Mouse (Mus musculus): ENCODE results near the gene Slf2. TPM values are rescaled to one million over a fixed set of nuclear protein-coding genes. Genes with fewer than 3 reads are reported as not detected.

Gene Slf2
- polyA plus RNA-seq, 1 experiment from 2014 or later, result 56.3 TPM

- Histone ChIP-seq H3K27ac (replicated peaks) (no peak overlapping the region), H3K9me3 (no peaks in the 10 kb centered on the region), H3K4me3 (no peak overlapping the region), H3K27me3 (replicated peaks; ENCODE audit: low read depth, poor library complexity, severe bottlenecking) (no peaks in the 10 kb centered on the region), H3K4me1 (peaks cover 23% of the 10 kb centered on the region), H3K36me3 (replicated peaks) (no peaks in the 10 kb centered on the region)
- WGBS, result 85% methylated on average over 6 of the region's 6 CpGs
- DNase-seq (ENCODE audit: low spot score), result no peak
Measured at GRCm38 (mm10) chr19:44918171-44918570, 12.8 kb upstream of the Slf2 start.

DNA sequence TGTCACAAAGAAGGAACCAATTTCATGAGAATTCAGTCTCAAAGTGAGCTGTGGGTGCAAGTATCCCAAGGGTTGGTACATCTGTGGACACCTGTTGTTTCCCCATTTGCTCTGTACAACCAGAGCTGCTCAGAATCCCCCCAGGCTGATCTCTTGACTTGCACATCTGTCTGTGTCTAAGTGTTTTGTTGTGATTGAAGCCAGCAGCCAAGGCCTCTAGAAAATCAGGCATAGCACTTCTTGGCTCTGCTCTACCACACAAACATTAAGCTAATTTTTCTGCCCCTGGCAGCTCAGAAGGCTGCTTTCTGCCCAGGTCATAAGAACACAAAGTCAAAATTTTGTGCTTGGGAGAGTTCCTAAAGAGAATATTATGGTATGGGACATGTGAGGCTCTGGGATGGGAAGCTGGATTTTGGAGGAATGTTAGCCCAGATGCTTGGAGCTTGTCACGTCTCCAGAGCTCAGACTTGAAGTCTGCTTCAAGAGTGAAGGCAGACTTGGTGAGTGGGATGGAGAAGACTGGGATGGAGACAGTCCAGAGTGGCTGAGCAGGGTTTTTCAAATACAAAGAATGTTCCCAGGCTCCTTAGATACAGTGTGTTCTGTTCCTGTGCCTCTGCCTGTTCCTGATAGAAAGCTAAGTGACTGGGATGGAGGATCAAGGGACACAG is 9.3 kb upstream of the Slf2 start:
- DNase-seq (ENCODE audit: low spot score), result no peak
- 66% methylated on average over 1 of the region's 1 CpGs for WGBS
- Histone ChIP-seq H3K36me3 (replicated peaks) (no peaks in the 10 kb centered on the region), H3K27ac (replicated peaks) (no peak overlapping the region), H3K4me1 (peaks cover 13% of the 10 kb centered on the region), H3K27me3 (replicated peaks; ENCODE audit: low read depth, poor library complexity, severe bottlenecking) (no peaks in the 10 kb centered on the region), H3K4me3 (no peak overlapping the region), H3K9me3 (no peaks in the 10 kb centered on the region)

DNA sequence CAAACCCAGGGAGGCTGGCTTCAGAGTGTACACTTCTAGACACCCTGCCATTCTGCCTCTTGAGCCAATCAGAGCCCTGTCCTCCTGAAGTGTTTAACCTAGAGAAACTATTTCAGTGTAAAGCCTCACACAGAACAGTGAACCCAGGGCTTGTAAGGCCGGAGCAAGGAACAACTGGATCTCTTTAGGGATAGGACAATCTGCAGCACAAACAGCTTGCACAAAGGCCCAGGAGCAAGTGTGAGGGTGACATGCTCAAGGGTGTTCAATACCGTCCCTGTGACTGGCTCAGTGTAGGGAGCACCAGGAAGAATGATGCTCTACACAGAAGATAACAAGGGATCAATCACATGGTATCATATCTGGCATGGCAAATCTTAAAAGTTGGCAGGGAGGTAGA is 8.4 kb upstream of the Slf2 start:
- H3K27me3 ChIP-seq (replicated peaks; ENCODE audit: low read depth, poor library complexity, severe bottlenecking), result no peaks in the 10 kb centered on the region
- H3K36me3 ChIP-seq (replicated peaks), result no peaks in the 10 kb centered on the region
- H3K27ac ChIP-seq (replicated peaks), result no peak overlapping the region
- H3K4me3 ChIP-seq, result no peak overlapping the region
- H3K9me3 ChIP-seq, result no peaks in the 10 kb centered on the region
- no peak for DNase-seq (ENCODE audit: low spot score)
- WGBS, result 88% methylated on average over 2 of the region's 2 CpGs
- H3K4me1 ChIP-seq, result peaks cover 23% of the 10 kb centered on the region

DNA sequence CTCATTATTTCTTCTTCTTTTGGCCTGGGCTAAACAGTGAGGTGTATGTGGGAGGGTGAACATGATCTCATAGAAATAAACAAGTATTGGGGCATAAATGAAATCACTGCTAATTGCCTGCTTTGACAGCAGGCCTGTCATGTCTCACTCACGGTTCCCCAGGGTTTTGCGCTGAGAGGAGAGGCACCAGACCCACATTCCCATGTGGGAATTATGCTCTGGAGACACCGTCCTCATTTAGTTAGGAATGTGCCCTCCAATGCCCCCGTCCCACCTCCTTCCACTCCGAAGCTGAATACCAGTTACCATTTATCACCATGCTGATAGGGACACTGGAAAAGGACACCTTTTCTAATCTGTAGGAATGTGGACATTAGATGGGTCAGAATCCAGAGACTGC is 6.3 kb upstream of the Slf2 start:
- Histone ChIP-seq H3K9me3 (no peaks in the 10 kb centered on the region), H3K36me3 (replicated peaks) (no peaks in the 10 kb centered on the region), H3K27ac (replicated peaks) (no peak overlapping the region), H3K27me3 (replicated peaks; ENCODE audit: low read depth, poor library complexity, severe bottlenecking) (no peaks in the 10 kb centered on the region), H3K4me1 (peaks cover 35% of the 10 kb centered on the region), H3K4me3 (no peak overlapping the region)
- 64% methylated on average over 5 of the region's 5 CpGs for WGBS
- DNase-seq (ENCODE audit: low spot score), result no peak

GRCm38 (mm10) chr19:44926781-44927180 is 4.2 kb upstream of the Slf2 start:
- peak overlapping the region; percentile 81; the same call in 1 of the 2 replicates for H3K27ac ChIP-seq (replicated peaks)
- DNase-seq (ENCODE audit: low spot score), result no peak
- 74% methylated on average over 6 of the region's 6 CpGs for WGBS
- peaks cover 38% of the 10 kb centered on the region for H3K4me1 ChIP-seq
- no peaks in the 10 kb centered on the region for H3K9me3 ChIP-seq
- H3K36me3 ChIP-seq (replicated peaks), result no peaks in the 10 kb centered on the region
- no peaks in the 10 kb centered on the region for H3K27me3 ChIP-seq (replicated peaks; ENCODE audit: low read depth, poor library complexity, severe bottlenecking)
- no peak overlapping the region for H3K4me3 ChIP-seq

DNA sequence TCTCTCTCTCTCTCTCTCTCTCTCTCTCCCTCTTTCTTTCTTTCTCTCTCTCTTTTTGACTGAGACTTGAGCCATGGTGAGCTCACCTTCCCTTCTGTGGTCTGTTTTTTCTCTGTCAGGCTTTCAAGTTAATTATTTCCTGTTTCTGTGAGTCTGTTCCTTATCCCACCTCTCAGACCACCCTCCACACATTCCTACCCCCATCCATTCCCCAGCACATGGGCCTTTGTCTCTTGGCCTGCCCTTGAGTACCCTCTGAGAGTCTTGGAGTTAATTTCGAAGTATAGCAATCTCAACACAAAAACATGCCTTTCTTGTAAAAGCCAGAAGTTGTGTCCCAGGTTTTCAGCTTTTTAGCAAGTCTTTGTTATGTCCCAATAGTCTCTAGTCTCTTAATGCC is 3.7 kb upstream of the Slf2 start:
- 61% methylated on average over 1 of the region's 1 CpGs for WGBS
- H3K4me1 ChIP-seq, result peaks cover 42% of the 10 kb centered on the region
- no peaks in the 10 kb centered on the region for H3K36me3 ChIP-seq (replicated peaks)
- no peaks in the 10 kb centered on the region for H3K27me3 ChIP-seq (replicated peaks; ENCODE audit: low read depth, poor library complexity, severe bottlenecking)
- no peaks in the 10 kb centered on the region for H3K9me3 ChIP-seq
- H3K4me3 ChIP-seq, result no peak overlapping the region
- H3K27ac ChIP-seq (replicated peaks), result peak overlapping the region; percentile 81
- peak; percentile 53 for DNase-seq (ENCODE audit: low spot score)

DNA sequence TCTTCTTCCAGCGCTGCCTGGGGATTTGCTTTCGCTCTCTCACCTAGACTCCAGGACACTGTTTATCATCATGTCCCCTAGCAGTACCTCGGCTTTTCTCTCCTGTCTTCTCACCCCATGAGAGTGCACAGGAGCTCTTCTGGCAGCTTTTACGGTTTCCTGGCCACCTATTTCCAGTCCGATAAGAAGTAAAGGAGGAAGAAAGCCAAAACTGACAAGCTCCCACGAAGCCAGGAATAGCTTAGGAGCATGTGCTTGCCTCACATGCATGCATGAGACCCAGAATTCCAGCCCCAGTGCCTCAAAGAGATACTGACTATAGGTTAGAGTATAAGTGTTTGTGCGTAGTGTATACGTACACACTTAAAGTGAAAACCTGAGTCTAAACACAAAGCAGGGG is 2.8 kb upstream of the Slf2 start:
- peaks cover 50% of the 10 kb centered on the region for H3K4me1 ChIP-seq
- 75% methylated on average over 8 of the region's 8 CpGs for WGBS
- H3K27ac ChIP-seq (replicated peaks), result peak overlapping the region; percentile 81

DNA sequence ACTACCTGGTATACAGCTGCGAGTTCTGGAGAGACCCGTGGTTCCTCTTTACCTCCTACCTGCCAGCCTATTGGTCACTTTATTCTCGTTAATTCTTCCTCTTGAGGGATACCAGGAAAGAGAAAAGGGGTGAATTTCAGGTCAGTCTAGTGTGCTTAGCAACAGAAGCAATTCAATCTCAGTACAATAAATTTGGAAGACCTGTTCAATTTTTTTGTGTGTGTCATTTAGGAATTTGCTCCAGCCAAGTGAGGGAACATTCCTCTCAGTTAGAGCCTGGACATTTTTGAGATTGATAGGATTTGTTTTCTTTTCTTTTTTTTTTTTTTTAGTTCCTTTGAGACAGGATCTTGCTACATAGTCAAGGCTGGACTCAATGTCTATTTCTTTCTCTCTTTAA is 1.7 kb upstream of the Slf2 start:
- peaks cover 17% of the 10 kb centered on the region for H3K36me3 ChIP-seq (replicated peaks)
- peaks cover 54% of the 10 kb centered on the region for H3K4me1 ChIP-seq
- no peak overlapping the region for H3K4me3 ChIP-seq
- whole genome bisulfite sequencing, result 53% methylated on average over 3 of the region's 3 CpGs
- peak; percentile 5 for DNase-seq (ENCODE audit: low spot score)
- no peaks in the 10 kb centered on the region for H3K9me3 ChIP-seq
- no peaks in the 10 kb centered on the region for H3K27me3 ChIP-seq (replicated peaks; ENCODE audit: low read depth, poor library complexity, severe bottlenecking)
- peak overlapping the region; percentile 51; the same call in 1 of the 2 replicates for H3K27ac ChIP-seq (replicated peaks)

More for the DNA sequence above, 2.8 kb upstream of the Slf2 start:
- no peaks in the 10 kb centered on the region for H3K27me3 ChIP-seq (replicated peaks; ENCODE audit: low read depth, poor library complexity, severe bottlenecking)
- peaks cover 6% of the 10 kb centered on the region; the same call in 1 of the 2 replicates for H3K36me3 ChIP-seq (replicated peaks)
- peak; percentile 6 for DNase-seq (ENCODE audit: low spot score)
- H3K4me3 ChIP-seq, result no peak overlapping the region
- H3K9me3 ChIP-seq, result no peaks in the 10 kb centered on the region

GRCm38 (mm10) chr19:44929663-44930062 is 1.3 kb upstream of the Slf2 start:
- H3K27ac ChIP-seq (replicated peaks), result peak overlapping the region; percentile 93

GRCm38 (mm10) chr19:44930122-44930521 is 829 bp upstream of the Slf2 start:
- peak overlapping the region; percentile 93 for H3K27ac ChIP-seq (replicated peaks)
- H3K4me3 ChIP-seq, result peak overlapping the region; percentile 99
- DNase-seq (ENCODE audit: low spot score), result peak; percentile 8
- 40% methylated on average over 2 of the region's 2 CpGs for WGBS
- no peaks in the 10 kb centered on the region for H3K9me3 ChIP-seq
- no peaks in the 10 kb centered on the region for H3K27me3 ChIP-seq (replicated peaks; ENCODE audit: low read depth, poor library complexity, severe bottlenecking)
- H3K4me1 ChIP-seq, result peaks cover 54% of the 10 kb centered on the region
- H3K36me3 ChIP-seq (replicated peaks), result peaks cover 26% of the 10 kb centered on the region

More at GRCm38 (mm10) chr19:44929663-44930062, 1.3 kb upstream of the Slf2 start:
- DNase-seq (ENCODE audit: low spot score), result peak; percentile 10
- H3K4me3 ChIP-seq, result peak overlapping the region; percentile 99
- H3K9me3 ChIP-seq, result no peaks in the 10 kb centered on the region
- 48% methylated on average over 10 of the region's 10 CpGs for WGBS
- no peaks in the 10 kb centered on the region for H3K27me3 ChIP-seq (replicated peaks; ENCODE audit: low read depth, poor library complexity, severe bottlenecking)
- H3K4me1 ChIP-seq, result peaks cover 54% of the 10 kb centered on the region
- peaks cover 21% of the 10 kb centered on the region for H3K36me3 ChIP-seq (replicated peaks)

DNA sequence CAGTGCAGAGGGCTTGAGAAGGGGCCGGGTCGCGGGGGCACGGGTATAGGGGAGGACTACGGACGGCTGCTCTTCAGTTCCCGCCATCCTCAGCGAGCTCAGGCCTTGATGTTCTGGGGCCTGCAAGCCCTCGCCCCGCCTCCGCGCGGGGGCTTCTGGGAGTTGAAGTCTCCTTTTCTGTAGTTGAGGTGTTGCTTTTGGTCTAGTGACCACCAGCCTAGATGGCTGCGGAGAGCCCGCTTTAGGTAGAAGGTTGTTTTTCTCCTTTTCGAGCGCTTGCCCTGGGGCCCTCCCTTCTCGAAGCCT is 456 bp downstream of the Slf2 start:
- Histone ChIP-seq H3K4me3 (peak overlapping the region; percentile 99), H3K27me3 (replicated peaks; ENCODE audit: low read depth, poor library complexity, severe bottlenecking) (no peaks in the 10 kb centered on the region), H3K9me3 (no peaks in the 10 kb centered on the region), H3K27ac (replicated peaks) (peak overlapping the region; percentile 93), H3K4me1 (peaks cover 54% of the 10 kb centered on the region), H3K36me3 (replicated peaks) (peaks cover 38% of the 10 kb centered on the region)
- DNase-seq (ENCODE audit: low spot score), result peak; percentile 92
- WGBS, result under 1% methylated on average over 18 of the region's 18 CpGs

DNA sequence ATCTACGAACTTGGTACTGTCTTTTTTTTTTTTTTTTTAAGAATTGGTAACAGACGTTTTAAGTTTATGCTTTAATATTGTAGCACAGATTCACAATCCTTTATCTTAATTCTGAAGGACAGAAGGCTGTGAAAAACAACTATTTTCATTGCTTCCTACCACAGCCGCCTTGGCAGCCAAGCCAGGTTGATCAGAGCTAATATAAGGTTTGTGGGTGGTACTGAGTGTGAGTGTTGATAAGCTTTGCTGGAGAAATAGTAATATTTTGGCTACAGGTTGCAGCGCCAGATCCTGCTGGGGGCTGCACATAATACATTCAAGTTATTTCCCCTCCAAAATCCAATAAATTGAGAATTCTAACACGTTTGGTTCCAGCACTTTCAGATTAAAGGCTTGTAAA is 1.1 kb downstream of the Slf2 start:
- Histone ChIP-seq H3K4me1 (peaks cover 49% of the 10 kb centered on the region), H3K27ac (replicated peaks) (no peak overlapping the region), H3K36me3 (replicated peaks) (peaks cover 45% of the 10 kb centered on the region), H3K4me3 (peak overlapping the region; percentile 99), H3K9me3 (no peaks in the 10 kb centered on the region), H3K27me3 (replicated peaks; ENCODE audit: low read depth, poor library complexity, severe bottlenecking) (no peaks in the 10 kb centered on the region)
- 64% methylated on average over 5 of the region's 5 CpGs for WGBS
- no peak for DNase-seq (ENCODE audit: low spot score)

DNA sequence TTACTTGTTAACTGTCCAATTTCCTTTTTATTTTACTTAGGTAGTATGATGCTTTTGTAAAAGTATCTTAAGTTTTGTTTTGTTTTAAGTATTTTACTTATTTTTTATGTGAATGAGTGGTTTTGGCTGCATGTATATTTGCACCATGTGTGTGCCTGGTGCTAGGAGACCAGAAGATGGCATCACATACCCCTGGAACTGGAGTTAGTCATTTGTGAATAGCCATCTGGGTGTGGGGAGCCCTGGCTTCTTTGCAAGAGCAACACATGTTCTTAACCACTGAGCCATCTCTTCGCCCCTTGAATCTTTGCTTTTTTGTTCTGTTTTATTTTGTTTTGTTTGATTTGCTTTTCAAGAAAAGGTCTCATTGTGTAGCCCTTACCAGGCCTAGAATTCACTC is 2.2 kb downstream of the Slf2 start:
- Histone ChIP-seq H3K27me3 (replicated peaks; ENCODE audit: low read depth, poor library complexity, severe bottlenecking) (no peaks in the 10 kb centered on the region), H3K4me1 (peaks cover 38% of the 10 kb centered on the region), H3K27ac (replicated peaks) (no peak overlapping the region), H3K9me3 (no peaks in the 10 kb centered on the region), H3K4me3 (peak overlapping the region; percentile 99), H3K36me3 (replicated peaks) (peaks cover 56% of the 10 kb centered on the region)
- 93% methylated on average over 1 of the region's 1 CpGs for WGBS
- peak; percentile 5 for DNase-seq (ENCODE audit: low spot score)

Measured in embryonic facial prominence, embryonic 10.5 days (tissue).